Mouse (Mus musculus): Measurements from ENCODE around the gene Ifnar1. TPM values are rescaled to one million over a fixed set of nuclear protein-coding genes. Genes with fewer than 3 reads are reported as not detected.
A peak's percentile ranks its signal among the peaks of the same experiment; 100 is the strongest.

Ifnar1 gene
- polyA plus RNA-seq, 1 experiment from 2014 or later: 55.9 TPM

- Histone ChIP-seq H3K4me2 (ENCODE audit: low read length) (no peak overlapping the region), H3K27ac (ENCODE audit: low read length) (no peak overlapping the region), H3K36me3 (ENCODE audit: control insufficient read depth, insufficient read depth) (peaks cover 25% of the 10 kb centered on the region), H3K4me1 (replicated peaks; ENCODE audit: control insufficient read depth, insufficient read depth, low read length) (peaks cover 25% of the 10 kb centered on the region), H3K4me3 (replicated peaks; ENCODE audit: low read length) (no peak overlapping the region), H3K9ac (replicated peaks; ENCODE audit: low read depth, low read length) (no peak overlapping the region), H3K9me3 (ENCODE audit: control insufficient read depth, low read length) (no peaks in the 10 kb centered on the region), H3K27me3 (replicated peaks; ENCODE audit: control insufficient read depth, insufficient read depth, low read length) (no peaks in the 10 kb centered on the region)
- WGBS: 93% methylated on average over 2 of the region's 2 CpGs
- ATAC-seq: no peak
Observed at GRCm38 (mm10) chr16:91488066-91488465, 3.0 kb downstream of the Ifnar1 start.

- WGBS: 86% methylated on average over 4 of the region's 4 CpGs
- H3K36me3 ChIP-seq (ENCODE audit: control insufficient read depth, insufficient read depth): peaks cover 31% of the 10 kb centered on the region
Observed at GRCm38 (mm10) chr16:91490897-91491296, 5.9 kb downstream of the Ifnar1 start.

GRCm38 (mm10) chr16:91491473-91491872 is 6.4 kb downstream of the Ifnar1 start:
- Histone ChIP-seq H3K27ac (ENCODE audit: low read length) (no peak overlapping the region), H3K36me3 (ENCODE audit: control insufficient read depth, insufficient read depth) (peaks cover 35% of the 10 kb centered on the region), H3K9me3 (ENCODE audit: control insufficient read depth, low read length) (no peaks in the 10 kb centered on the region), H3K4me2 (ENCODE audit: low read length) (no peak overlapping the region), H3K9ac (replicated peaks; ENCODE audit: low read depth, low read length) (no peak overlapping the region), H3K4me3 (replicated peaks; ENCODE audit: low read length) (no peak overlapping the region), H3K27me3 (replicated peaks; ENCODE audit: control insufficient read depth, insufficient read depth, low read length) (no peaks in the 10 kb centered on the region), H3K4me1 (replicated peaks; ENCODE audit: control insufficient read depth, insufficient read depth, low read length) (peaks cover 10% of the 10 kb centered on the region)
- 94% methylated on average over 3 of the region's 3 CpGs for WGBS
- ATAC-seq: no peak

More at GRCm38 (mm10) chr16:91490897-91491296, 5.9 kb downstream of the Ifnar1 start:
- Histone ChIP-seq H3K4me2 (ENCODE audit: low read length) (no peak overlapping the region), H3K9ac (replicated peaks; ENCODE audit: low read depth, low read length) (no peak overlapping the region), H3K27ac (ENCODE audit: low read length) (no peak overlapping the region), H3K4me1 (replicated peaks; ENCODE audit: control insufficient read depth, insufficient read depth, low read length) (peaks cover 16% of the 10 kb centered on the region), H3K4me3 (replicated peaks; ENCODE audit: low read length) (no peak overlapping the region), H3K9me3 (ENCODE audit: control insufficient read depth, low read length) (no peaks in the 10 kb centered on the region), H3K27me3 (replicated peaks; ENCODE audit: control insufficient read depth, insufficient read depth, low read length) (no peaks in the 10 kb centered on the region)
- ATAC-seq: no peak

GRCm38 (mm10) chr16:91495501-91495900 is 10.5 kb downstream of the Ifnar1 start:
- no peak for ATAC-seq
- no peaks in the 10 kb centered on the region for H3K9me3 ChIP-seq (ENCODE audit: control insufficient read depth, low read length)
- H3K4me2 ChIP-seq (ENCODE audit: low read length): no peak overlapping the region
- no peak overlapping the region for H3K27ac ChIP-seq (ENCODE audit: low read length)
- no peaks in the 10 kb centered on the region for H3K4me1 ChIP-seq (replicated peaks; ENCODE audit: control insufficient read depth, insufficient read depth, low read length)
- no peak overlapping the region for H3K9ac ChIP-seq (replicated peaks; ENCODE audit: low read depth, low read length)
- no peaks in the 10 kb centered on the region for H3K27me3 ChIP-seq (replicated peaks; ENCODE audit: control insufficient read depth, insufficient read depth, low read length)
- 88% methylated on average over 4 of the region's 4 CpGs for WGBS
- H3K36me3 ChIP-seq (ENCODE audit: control insufficient read depth, insufficient read depth): peaks cover 37% of the 10 kb centered on the region
- no peak overlapping the region for H3K4me3 ChIP-seq (replicated peaks; ENCODE audit: low read length)

GRCm38 (mm10) chr16:91496206-91496605 is 11.2 kb downstream of the Ifnar1 start:
- 95% methylated on average over 17 of the region's 17 CpGs for WGBS

GRCm38 (mm10) chr16:91496766-91497165 is 11.7 kb downstream of the Ifnar1 start:
- no peak for ATAC-seq
- no peaks in the 10 kb centered on the region for H3K27me3 ChIP-seq (replicated peaks; ENCODE audit: control insufficient read depth, insufficient read depth, low read length)
- H3K4me3 ChIP-seq (replicated peaks; ENCODE audit: low read length): no peak overlapping the region
- H3K36me3 ChIP-seq (ENCODE audit: control insufficient read depth, insufficient read depth): peaks cover 41% of the 10 kb centered on the region
- H3K9ac ChIP-seq (replicated peaks; ENCODE audit: low read depth, low read length): no peak overlapping the region
- no peak overlapping the region for H3K27ac ChIP-seq (ENCODE audit: low read length)
- no peak overlapping the region for H3K4me2 ChIP-seq (ENCODE audit: low read length)
- no peaks in the 10 kb centered on the region for H3K4me1 ChIP-seq (replicated peaks; ENCODE audit: control insufficient read depth, insufficient read depth, low read length)
- no peaks in the 10 kb centered on the region for H3K9me3 ChIP-seq (ENCODE audit: control insufficient read depth, low read length)
- WGBS: 83% methylated on average over 3 of the region's 3 CpGs

More at GRCm38 (mm10) chr16:91496206-91496605, 11.2 kb downstream of the Ifnar1 start:
- no peak overlapping the region for H3K27ac ChIP-seq (ENCODE audit: low read length)
- H3K4me3 ChIP-seq (replicated peaks; ENCODE audit: low read length): no peak overlapping the region
- H3K9ac ChIP-seq (replicated peaks; ENCODE audit: low read depth, low read length): no peak overlapping the region
- peaks cover 37% of the 10 kb centered on the region for H3K36me3 ChIP-seq (ENCODE audit: control insufficient read depth, insufficient read depth)
- H3K4me1 ChIP-seq (replicated peaks; ENCODE audit: control insufficient read depth, insufficient read depth, low read length): no peaks in the 10 kb centered on the region
- no peaks in the 10 kb centered on the region for H3K27me3 ChIP-seq (replicated peaks; ENCODE audit: control insufficient read depth, insufficient read depth, low read length)
- H3K9me3 ChIP-seq (ENCODE audit: control insufficient read depth, low read length): no peaks in the 10 kb centered on the region
- ATAC-seq: no peak
- H3K4me2 ChIP-seq (ENCODE audit: low read length): no peak overlapping the region

GRCm38 (mm10) chr16:91498041-91498440 is 13.0 kb downstream of the Ifnar1 start:
- Histone ChIP-seq H3K27ac (ENCODE audit: low read length) (no peak overlapping the region), H3K9ac (replicated peaks; ENCODE audit: low read depth, low read length) (no peak overlapping the region), H3K4me1 (replicated peaks; ENCODE audit: control insufficient read depth, insufficient read depth, low read length) (no peaks in the 10 kb centered on the region), H3K4me3 (replicated peaks; ENCODE audit: low read length) (no peak overlapping the region), H3K9me3 (ENCODE audit: control insufficient read depth, low read length) (no peaks in the 10 kb centered on the region), H3K36me3 (ENCODE audit: control insufficient read depth, insufficient read depth) (peaks cover 38% of the 10 kb centered on the region), H3K4me2 (ENCODE audit: low read length) (no peak overlapping the region), H3K27me3 (replicated peaks; ENCODE audit: control insufficient read depth, insufficient read depth, low read length) (no peaks in the 10 kb centered on the region)
- ATAC-seq: no peak
- 93% methylated on average over 7 of the region's 7 CpGs for WGBS

- peaks cover 52% of the 10 kb centered on the region for H3K36me3 ChIP-seq (ENCODE audit: control insufficient read depth, insufficient read depth)
- H3K4me3 ChIP-seq (replicated peaks; ENCODE audit: low read length): no peak overlapping the region
- H3K27me3 ChIP-seq (replicated peaks; ENCODE audit: control insufficient read depth, insufficient read depth, low read length): no peaks in the 10 kb centered on the region
- no peaks in the 10 kb centered on the region for H3K4me1 ChIP-seq (replicated peaks; ENCODE audit: control insufficient read depth, insufficient read depth, low read length)
- H3K4me2 ChIP-seq (ENCODE audit: low read length): no peak overlapping the region
- WGBS: 88% methylated on average over 7 of the region's 7 CpGs
- no peak overlapping the region; the same call in 1 of the 2 replicates for H3K27ac ChIP-seq (ENCODE audit: low read length)
- ATAC-seq: no peak
- no peak overlapping the region for H3K9ac ChIP-seq (replicated peaks; ENCODE audit: low read depth, low read length)
- H3K9me3 ChIP-seq (ENCODE audit: control insufficient read depth, low read length): no peaks in the 10 kb centered on the region
Observed at GRCm38 (mm10) chr16:91504701-91505100, 19.7 kb downstream of the Ifnar1 start.

GRCm38 (mm10) chr16:91505116-91505601 is 20.1 kb downstream of the Ifnar1 start:
- ATAC-seq: peak; percentile 58; the same call in 1 of the 2 replicates
- Histone ChIP-seq H3K27me3 (replicated peaks; ENCODE audit: control insufficient read depth, insufficient read depth, low read length) (no peaks in the 10 kb centered on the region), H3K4me2 (ENCODE audit: low read length) (no peak overlapping the region), H3K4me1 (replicated peaks; ENCODE audit: control insufficient read depth, insufficient read depth, low read length) (no peaks in the 10 kb centered on the region), H3K36me3 (ENCODE audit: control insufficient read depth, insufficient read depth) (peaks cover 48% of the 10 kb centered on the region), H3K9ac (replicated peaks; ENCODE audit: low read depth, low read length) (no peak overlapping the region), H3K27ac (ENCODE audit: low read length) (peak overlapping the region; percentile 3; the same call in 1 of the 2 replicates), H3K4me3 (replicated peaks; ENCODE audit: low read length) (no peak overlapping the region), H3K9me3 (ENCODE audit: control insufficient read depth, low read length) (no peaks in the 10 kb centered on the region)
- 78% methylated on average over 15 of the region's 15 CpGs for WGBS

GRCm38 (mm10) chr16:91506396-91506795 is 21.4 kb downstream of the Ifnar1 start:
- Histone ChIP-seq H3K4me2 (ENCODE audit: low read length) (no peak overlapping the region), H3K9ac (replicated peaks; ENCODE audit: low read depth, low read length) (no peak overlapping the region), H3K27ac (ENCODE audit: low read length) (no peak overlapping the region), H3K4me3 (replicated peaks; ENCODE audit: low read length) (no peak overlapping the region), H3K36me3 (ENCODE audit: control insufficient read depth, insufficient read depth) (peaks cover 40% of the 10 kb centered on the region), H3K27me3 (replicated peaks; ENCODE audit: control insufficient read depth, insufficient read depth, low read length) (no peaks in the 10 kb centered on the region), H3K4me1 (replicated peaks; ENCODE audit: control insufficient read depth, insufficient read depth, low read length) (no peaks in the 10 kb centered on the region), H3K9me3 (ENCODE audit: control insufficient read depth, low read length) (no peaks in the 10 kb centered on the region)
- WGBS: 94% methylated on average over 12 of the region's 12 CpGs
- ATAC-seq: no peak
